Mouse (Mus musculus) heart, postnatal 0 days (tissue): ENCODE measurements around the gene Olfr1225.
"Not testable (repeated sequence)": the region's sequence is repeated elsewhere in the genome, so short reads cannot be mapped to it uniquely, and the experiment has no call there.

Experiments
- CTCF ChIP-seq: IDR thresholded peaks from 2 replicates; pipeline ENCODE4 v1.5.1; 2016; ENCODE audit warnings: antibody characterized with exemption, control low read depth, low read depth
- EP300 ChIP-seq: IDR thresholded peaks from 2 replicates; pipeline ENCODE4 v1.6.1; 2016; ENCODE audit warnings: antibody characterized with exemption, low read depth

- not testable (repeated sequence) for TF ChIP-seq CTCF, EP300
Observed at GRCm38 (mm10) chr2:89164711-89165110, 9.8 kb downstream of the Olfr1225 start.
